Mouse (Mus musculus): ENCODE measurements around the gene Rxfp2.

The Rxfp2 gene

DNA sequence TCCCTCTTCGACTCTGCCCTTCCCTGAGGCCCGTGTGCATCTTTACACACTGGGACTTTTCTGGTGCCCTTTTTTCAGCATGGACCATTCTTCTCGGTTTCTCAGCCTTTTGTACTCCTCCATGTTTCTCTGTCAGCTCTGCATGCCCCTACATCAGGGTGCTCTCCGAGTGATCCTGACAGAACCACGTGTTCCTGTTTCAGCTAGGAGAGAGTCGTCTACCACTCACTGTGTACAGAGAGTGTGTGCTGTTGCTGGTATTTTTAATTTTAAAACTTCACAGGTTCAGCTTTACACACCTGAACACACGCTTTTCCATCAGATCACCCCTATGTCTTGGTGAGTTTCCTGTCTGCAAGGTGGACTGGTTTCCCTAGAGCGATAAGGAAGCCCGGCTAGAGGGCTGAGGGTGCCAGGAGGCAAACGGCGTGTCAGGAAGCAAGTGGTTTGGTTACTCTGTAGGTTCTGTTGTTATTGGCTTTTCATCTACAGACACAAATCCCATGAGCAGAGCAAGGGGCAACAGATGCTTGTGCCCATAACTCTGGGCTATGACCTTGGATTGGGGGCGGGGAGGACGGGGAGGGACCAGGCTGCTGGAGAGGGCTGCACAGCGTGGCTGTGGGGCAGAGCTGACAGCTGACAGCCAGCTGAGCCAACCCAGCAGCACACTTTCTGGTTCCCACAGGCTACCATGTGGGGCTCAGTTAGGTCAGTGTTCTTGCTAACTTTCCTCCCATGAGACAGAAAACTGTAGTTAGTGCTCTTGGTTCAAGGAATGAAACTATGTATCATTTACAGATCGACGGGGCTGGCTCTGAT is 97.0 kb downstream of the Rxfp2 start:
- DNase-seq (ENCODE audit: low spot score), result no peak

DNA sequence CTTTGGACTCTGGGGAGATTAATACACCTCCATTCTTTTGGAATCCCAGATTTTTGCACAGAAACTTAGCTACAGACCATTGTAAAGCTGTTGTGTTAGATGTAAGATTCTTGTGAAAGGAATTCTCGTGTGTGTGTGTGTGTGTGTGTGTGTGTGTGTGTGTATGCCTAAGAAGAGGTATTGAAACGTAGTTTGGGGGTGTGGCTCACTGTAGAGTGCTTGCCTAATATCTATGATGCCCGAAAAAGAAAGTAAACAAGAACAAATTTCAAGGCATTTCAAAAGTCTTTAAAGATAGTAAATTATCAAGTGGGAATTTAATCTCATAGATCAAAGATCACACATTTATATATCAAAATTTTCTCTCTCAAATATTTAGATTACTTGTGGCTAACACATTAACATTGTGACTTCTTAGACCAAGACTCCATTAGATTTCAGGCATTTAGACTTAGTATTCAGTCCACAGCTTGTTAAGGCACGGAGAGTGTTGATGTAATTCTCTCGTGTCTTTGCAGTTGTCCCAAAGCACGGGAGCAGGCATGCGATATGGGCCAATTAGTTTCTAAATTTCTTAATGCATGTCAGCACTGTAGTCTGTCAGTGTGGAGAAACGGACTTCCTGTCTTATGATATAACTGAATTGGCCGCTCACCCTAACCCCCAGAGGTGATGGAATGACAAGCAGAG is 97.9 kb downstream of the Rxfp2 start:
- no peak for DNase-seq (ENCODE audit: low spot score)

DNA sequence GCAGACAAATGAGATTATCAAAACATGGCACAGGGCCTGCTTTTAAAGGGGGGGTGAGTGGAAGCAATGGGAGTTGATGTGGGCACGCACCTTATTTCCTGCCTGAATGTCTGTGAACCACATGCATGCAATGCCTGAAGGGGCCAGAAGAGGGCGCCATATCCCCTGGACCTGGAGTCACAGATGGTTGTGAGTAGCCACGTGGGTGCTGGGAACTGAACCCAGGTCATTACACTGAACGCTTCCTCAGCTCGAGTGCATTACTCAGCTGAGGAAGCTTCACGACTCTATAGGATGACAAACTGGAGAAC is 98.4 kb downstream of the Rxfp2 start:
- DNase-seq (ENCODE audit: low spot score), result no peak

DNA sequence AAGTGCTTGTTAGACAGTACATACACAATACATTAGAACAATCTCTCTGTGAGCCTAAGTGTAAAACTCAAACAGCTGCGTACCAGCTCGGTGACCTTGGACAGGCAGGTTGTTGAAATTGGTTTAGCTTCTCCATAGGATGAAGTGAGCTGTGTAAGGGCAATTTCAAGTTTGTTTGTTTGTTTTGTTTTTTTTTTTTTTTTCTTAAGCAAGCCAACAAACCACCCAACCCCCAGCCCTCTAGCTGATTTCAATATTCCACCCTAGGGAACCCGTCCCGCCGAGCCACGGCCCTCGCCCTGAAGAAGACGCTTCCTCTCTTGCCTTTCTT is 99.6 kb downstream of the Rxfp2 start:
- DNase-seq (ENCODE audit: low spot score), result no peak

DNA sequence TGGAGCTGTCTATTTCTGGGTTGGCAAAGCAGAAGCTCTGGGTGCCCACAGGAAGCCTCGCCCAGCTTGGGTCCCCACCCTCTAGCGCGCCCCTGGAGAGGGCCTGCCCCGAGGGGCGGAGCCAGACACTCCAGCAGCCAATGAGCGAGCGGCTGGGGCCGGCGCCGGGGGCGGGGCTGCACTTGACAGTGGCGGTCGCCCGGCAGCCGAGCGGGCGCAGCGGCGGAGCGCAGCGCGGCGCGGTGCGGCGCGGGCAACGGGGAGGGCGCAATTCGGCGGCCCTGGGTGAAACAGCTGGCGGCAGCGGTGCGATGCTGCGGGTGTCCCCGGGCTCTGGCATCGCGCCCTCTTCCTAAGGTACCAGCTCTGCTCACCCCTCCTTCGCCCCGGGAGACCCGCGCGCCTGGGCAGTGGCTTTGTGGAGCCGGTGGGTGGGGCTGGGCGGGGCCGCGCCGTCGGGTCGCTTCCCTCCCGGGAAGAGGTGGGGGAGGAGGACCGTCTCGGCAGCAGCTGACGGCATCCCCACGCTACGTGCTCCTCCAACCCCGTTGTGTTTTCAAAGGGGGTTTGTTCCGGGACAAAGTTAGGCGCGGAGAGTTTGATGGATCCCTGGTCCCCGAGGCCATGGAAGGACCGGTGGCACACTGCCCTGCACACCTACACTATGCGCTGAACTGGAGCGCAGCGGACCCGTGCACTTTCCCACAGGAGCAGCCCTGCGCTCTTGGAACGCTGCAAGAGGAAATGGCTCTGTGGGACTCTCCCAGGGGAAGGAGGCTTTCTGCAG is 100.2 kb downstream of the Rxfp2 start, which contains the start of gene Fry:
Gene Fry, plus strand, starts transcription at position 191 of the 787 bp plus-strand sequence.
- DNase-seq (ENCODE audit: low spot score), result peak; percentile 86

DNA sequence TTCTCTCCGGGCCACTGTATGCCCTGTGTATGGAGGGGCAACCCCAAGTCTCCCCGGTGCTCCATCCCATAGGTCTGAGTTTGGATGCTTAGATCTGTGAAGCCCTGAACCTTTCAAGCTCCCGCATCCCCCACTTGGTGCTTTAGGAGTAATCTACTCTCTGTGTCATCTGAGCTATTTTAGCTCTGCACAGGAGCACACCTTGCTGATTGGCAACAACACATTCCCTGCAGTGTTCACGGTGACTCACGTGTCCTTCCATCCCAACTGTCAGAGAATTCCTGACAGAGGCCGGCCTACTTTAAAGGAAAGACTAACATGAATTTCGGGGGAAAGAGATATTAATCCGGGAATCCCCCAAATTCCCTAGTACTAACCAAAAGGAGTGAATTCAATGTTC is 102.2 kb downstream of the Rxfp2 start:
- DNase-seq (ENCODE audit: low spot score), result no peak

DNA sequence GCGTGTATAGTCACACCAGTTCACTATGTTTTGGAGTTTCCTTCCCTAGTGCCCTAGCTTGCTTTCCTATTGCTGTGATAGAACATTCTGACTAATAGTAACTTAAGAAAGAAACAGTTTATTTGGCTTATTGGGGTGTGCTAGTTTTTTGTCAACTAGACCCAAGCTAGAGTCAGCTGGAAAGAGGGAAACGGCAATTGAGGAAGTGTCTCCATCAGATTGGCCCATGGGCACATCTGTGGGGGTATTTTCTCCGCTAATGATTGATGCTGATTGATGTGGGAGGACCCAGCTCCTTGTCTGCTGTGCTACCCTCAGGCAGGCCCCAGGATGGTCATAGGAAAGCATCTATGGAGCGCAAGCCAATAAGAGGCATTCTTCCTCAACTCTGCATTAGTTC is 103.6 kb downstream of the Rxfp2 start:
- no peak for DNase-seq (ENCODE audit: low spot score)

DNA sequence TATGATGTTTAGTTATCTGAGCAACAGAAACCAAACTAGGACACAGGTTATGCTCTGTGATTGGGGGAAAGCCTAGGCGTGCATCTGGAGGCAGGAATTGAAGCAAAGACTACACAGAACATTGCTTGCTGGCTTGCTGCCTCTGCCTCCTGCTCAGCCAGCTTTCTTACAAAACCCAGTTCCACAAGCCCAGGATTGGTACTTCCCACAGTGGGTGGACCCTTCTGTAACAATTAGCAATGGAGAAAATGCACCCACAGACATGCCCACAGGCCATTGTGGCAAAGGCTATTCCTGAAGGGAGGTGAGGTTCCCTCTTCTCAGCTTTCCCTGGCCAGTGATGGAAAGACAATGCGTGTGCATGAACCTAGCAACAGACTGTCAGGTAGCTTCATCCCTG is 104.1 kb downstream of the Rxfp2 start:
- DNase-seq (ENCODE audit: low spot score), result no peak

DNA sequence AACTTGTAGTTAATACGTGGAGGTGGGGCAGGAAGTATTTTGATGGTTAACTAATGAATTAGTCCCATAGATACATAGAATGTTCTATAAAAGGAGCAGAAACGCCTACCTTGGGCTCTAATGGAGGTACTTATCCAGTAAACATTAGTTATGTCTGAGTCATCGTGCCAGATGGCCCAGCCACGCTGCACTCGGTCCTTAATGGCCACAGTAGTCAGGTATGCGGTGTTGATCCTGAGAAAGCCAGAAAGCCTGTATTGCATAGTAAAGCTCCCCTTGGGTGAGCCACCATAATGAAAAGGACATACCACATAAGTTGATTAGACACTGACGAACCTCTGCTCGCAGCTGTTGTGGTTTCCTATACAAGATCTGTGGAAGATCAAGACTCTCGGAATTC is 107.4 kb downstream of the Rxfp2 start:
- no peak for DNase-seq (ENCODE audit: low spot score)

DNA sequence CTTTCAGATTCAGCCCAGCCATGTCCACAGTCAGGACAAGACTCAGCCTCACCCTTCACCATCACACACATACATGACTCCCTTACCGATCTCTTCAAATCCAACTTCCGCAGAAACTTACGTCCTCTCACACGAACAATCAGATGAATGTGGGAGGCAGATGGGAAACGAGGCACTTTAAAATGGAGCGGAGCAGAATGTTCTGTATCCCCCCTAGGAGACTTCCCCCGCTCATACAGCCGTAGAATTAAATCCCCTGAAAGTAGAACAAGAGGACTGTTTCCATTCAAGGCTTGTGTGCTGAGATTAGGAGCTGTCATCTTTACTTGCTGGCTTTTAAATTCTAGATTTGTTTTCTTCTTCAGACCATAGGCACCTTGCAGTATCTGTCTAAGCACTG is 110.0 kb downstream of the Rxfp2 start:
- DNase-seq (ENCODE audit: low spot score), result no peak

DNA sequence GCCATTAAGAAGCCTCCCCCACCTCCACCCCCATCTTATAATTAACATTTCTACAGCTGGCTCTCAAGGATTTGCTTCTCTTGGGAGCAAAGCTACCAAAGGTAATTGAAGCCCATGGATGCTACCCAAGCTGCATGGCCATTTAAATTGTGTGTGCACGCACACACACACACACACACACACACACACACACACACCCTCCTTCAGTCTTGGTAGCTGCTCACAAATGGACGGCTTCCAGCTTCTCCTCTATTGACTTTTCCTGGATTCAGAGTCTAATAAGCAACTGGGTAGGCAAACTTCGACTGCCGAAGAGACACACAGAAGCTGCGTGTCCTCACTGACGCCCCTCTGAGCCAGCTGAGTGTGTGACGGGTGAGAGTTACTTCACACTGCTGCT is 111.7 kb downstream of the Rxfp2 start:
- no peak for DNase-seq (ENCODE audit: low spot score)

DNA sequence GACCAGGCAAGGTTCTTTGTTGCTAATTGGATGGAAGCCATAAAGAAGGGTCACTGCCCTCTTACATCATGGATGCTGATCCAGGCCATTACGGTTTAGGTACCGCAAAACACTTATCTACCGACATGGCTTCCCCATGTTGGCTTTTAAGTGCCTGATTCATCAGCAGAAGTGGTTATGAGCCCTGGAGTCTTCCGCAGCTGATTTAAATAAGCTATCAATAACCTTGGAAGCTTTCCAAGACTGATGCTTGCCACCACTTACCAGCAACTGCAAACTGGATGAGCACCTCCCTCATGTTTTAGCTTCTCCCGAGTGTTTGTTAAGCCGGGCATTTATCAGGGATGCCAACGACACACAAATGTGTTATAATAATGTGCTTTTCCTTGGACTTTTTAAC is 112.7 kb downstream of the Rxfp2 start:
- no peak for DNase-seq (ENCODE audit: low spot score)

Measured in yolk sac, embryonic 10.5 days (tissue).